Mouse (Mus musculus) embryonic facial prominence, embryonic 12.5 days (tissue): ENCODE measurements at regions not wholly inside any gene's neighbourhood (a gene's known extent, or its start where the extent isn't known, plus 50 kb on each side); places are given as distances from the start of the nearest gene placed in this dataset.

Source experiments
- ATAC-seq: fragments of 200-750 bp; cut with Nextera tagmentation; 2 replicates; pipeline ENCODE4 v1.8.0; 2017; ENCODE audit not compliant: insufficient number of reproducible peaks, insufficient read depth, low FRiP score, low TSS enrichment
- H3K27ac ChIP-seq: fragments of 300-500 bp; sonication (generic); 2 replicates; pipeline ENCODE4 v1.5.1; 2016; ENCODE audit warnings: mild to moderate bottlenecking
- H3K27me3 ChIP-seq: fragments of 300-500 bp; sonication (generic); 2 replicates; pipeline ENCODE4 v1.6.1; 2016; ENCODE audit warnings: mild to moderate bottlenecking, moderate library complexity
- H3K36me3 ChIP-seq: fragments of 300-500 bp; sonication (generic); 2 replicates; pipeline ENCODE4 v1.6.1; 2016; ENCODE audit warnings: mild to moderate bottlenecking
- H3K4me1 ChIP-seq: fragments of 300-500 bp; sonication (generic); 2 replicates; pipeline ENCODE4 v1.6.1; 2016
- H3K4me2 ChIP-seq: fragments of 300-500 bp; sonication (generic); replicated peaks from 2 replicates; pipeline ENCODE4 v1.6.1; 2016; ENCODE audit warnings: mild to moderate bottlenecking, moderate library complexity
- H3K4me3 ChIP-seq: fragments of 300-500 bp; sonication (generic); 2 replicates; pipeline ENCODE4 v1.5.1; 2016; ENCODE audit warnings: mild to moderate bottlenecking
- H3K9ac ChIP-seq: fragments of 300-500 bp; sonication (generic); 2 replicates; pipeline ENCODE4 v1.6.1; 2016; ENCODE audit warnings: mild to moderate bottlenecking, moderate library complexity
- H3K9me3 ChIP-seq: fragments of 300-500 bp; sonication (generic); 2 replicates; pipeline ENCODE4 v1.6.1; 2016; ENCODE audit warnings: mild to moderate bottlenecking, moderate library complexity
- WGBS: fragments of 180-500 bp; shearing (Covaris S2); methylation state at CpG from one replicate; pipeline ENCODE4 v1.1.7; 2016; 5-methylcytosine and 5-hydroxymethylcytosine counted together

- Histone ChIP-seq H3K27me3 (no peaks in the 10 kb centered on the region), H3K4me3 (no peak overlapping the region), H3K4me2 (no peak overlapping the region), H3K27ac (no peak overlapping the region), H3K4me1 (peaks cover 7% of the 10 kb centered on the region; the same call in 1 of the 2 replicates), H3K9me3 (no peaks in the 10 kb centered on the region), H3K36me3 (no peaks in the 10 kb centered on the region), H3K9ac (no peak overlapping the region)
- ATAC-seq, result no peak
- WGBS, result 45% methylated on average over 8 of the region's 8 CpGs
Observed at GRCm38 (mm10) chr17:88261556-88261955, 179.0 kb upstream of the Foxn2 start.

DNA sequence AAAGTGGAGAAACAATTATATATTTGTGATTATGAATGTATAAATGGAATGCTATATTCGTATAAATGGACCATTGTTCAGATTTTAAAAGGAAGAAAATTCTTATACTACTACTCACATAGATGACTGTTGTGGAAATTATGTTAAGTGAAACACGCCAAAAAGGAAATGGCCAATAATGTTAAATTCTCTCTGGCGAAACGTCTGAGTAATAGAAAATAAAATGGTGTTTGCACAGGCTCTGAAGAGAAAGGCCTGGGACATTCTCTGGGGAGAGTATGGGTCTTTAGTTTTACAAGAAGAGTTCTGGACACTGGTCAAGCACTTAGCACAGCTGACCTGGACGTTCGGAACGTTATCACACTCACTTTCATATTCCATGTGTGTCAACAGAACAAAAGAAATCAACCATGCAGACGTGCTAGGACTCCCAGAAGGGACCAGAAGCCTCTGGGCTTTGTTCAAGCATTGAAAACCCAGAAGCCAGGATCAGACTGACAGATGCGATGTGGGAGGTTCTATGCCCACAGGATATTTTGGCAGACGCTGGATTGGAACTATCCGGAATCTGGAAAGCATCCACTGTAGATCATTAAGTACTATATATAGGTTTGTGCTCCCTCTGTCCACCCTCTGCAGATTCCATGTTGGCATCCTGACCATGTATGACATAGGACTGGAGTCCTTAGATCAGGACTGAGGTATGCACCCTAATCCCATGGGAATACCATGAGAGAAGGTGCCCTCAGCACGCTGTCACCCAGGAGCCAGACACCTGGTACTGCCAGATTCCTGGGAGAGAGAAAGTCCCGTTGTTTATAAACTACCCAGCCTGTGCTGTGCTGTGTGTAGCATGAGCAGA, 178.0 kb upstream of the Foxn2 start:
- peak; percentile 47; the same call in 1 of the 2 replicates for ATAC-seq
- H3K27me3 ChIP-seq, result no peaks in the 10 kb centered on the region
- H3K9me3 ChIP-seq, result peaks cover 5% of the 10 kb centered on the region; the same call in 1 of the 2 replicates
- H3K9ac ChIP-seq, result no peak overlapping the region
- no peak overlapping the region for H3K4me3 ChIP-seq
- no peak overlapping the region for H3K27ac ChIP-seq
- H3K4me1 ChIP-seq, result no peaks in the 10 kb centered on the region
- H3K4me2 ChIP-seq, result no peak overlapping the region
- 69% methylated on average over 13 of the region's 13 CpGs for WGBS
- H3K36me3 ChIP-seq, result no peaks in the 10 kb centered on the region

- Histone ChIP-seq H3K9me3 (peaks cover 6% of the 10 kb centered on the region; the same call in 1 of the 2 replicates), H3K27ac (no peak overlapping the region), H3K4me3 (no peak overlapping the region), H3K4me1 (no peaks in the 10 kb centered on the region), H3K9ac (no peak overlapping the region), H3K36me3 (no peaks in the 10 kb centered on the region), H3K4me2 (no peak overlapping the region), H3K27me3 (no peaks in the 10 kb centered on the region)
- WGBS, result 91% methylated on average over 13 of the region's 13 CpGs
- no peak for ATAC-seq
Observed at GRCm38 (mm10) chr17:88265291-88265690, 175.2 kb upstream of the Foxn2 start.

DNA sequence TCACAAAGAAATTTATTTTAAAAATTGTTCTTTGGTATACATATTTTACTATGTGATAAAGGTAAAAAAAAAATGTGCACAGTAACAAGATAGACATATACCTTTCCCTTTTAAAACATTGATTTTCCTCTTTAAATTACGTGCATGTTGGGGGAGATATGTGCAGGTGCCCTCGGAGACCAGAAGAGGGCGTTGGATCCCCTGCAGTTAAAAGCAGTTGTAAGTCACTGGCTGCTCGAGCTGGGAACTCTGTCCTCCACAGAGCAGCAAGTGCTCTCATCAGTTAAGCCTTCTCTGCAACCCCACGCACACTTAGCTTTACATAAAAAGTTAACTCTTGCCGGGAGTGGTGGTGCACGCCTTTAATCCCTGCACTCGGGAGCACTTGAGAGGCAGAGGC, 172.3 kb upstream of the Foxn2 start:
- WGBS, result 82% methylated on average over 8 of the region's 8 CpGs
- Histone ChIP-seq H3K9me3 (peaks cover 6% of the 10 kb centered on the region; the same call in 1 of the 2 replicates), H3K27ac (no peak overlapping the region), H3K4me1 (no peaks in the 10 kb centered on the region), H3K4me3 (no peak overlapping the region), H3K9ac (no peak overlapping the region), H3K4me2 (no peak overlapping the region), H3K36me3 (no peaks in the 10 kb centered on the region), H3K27me3 (no peaks in the 10 kb centered on the region)
- no peak for ATAC-seq

DNA sequence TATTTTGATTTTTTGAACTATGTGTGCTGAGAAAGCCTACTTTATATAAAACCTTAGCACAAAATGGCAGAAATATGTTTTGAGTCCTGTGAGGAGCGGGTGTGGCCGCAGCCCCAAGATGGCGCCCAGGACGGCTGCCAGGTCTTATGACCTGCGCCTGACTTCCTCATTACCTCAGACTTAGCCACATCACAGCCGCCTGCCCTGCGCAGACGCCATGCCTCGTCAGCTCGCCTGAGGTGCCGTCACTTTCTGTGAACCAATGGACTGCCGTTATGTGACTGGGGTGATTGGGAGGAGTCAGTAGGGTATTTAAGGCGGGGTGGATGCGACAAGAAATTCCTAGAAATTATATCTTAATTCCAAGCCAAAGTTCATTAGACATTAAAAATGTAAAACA, 171.7 kb upstream of the Foxn2 start:
- Histone ChIP-seq H3K27me3 (no peaks in the 10 kb centered on the region), H3K27ac (no peak overlapping the region), H3K4me2 (no peak overlapping the region), H3K9ac (no peak overlapping the region), H3K9me3 (peaks cover 6% of the 10 kb centered on the region; the same call in 1 of the 2 replicates), H3K36me3 (no peaks in the 10 kb centered on the region), H3K4me1 (no peaks in the 10 kb centered on the region), H3K4me3 (no peak overlapping the region)
- 94% methylated on average over 14 of the region's 14 CpGs for WGBS
- ATAC-seq, result no peak

- Histone ChIP-seq H3K4me1 (no peaks in the 10 kb centered on the region), H3K27me3 (no peaks in the 10 kb centered on the region), H3K9me3 (peaks cover 6% of the 10 kb centered on the region; the same call in 1 of the 2 replicates), H3K9ac (no peak overlapping the region), H3K4me3 (no peak overlapping the region), H3K27ac (no peak overlapping the region), H3K36me3 (no peaks in the 10 kb centered on the region), H3K4me2 (no peak overlapping the region)
- ATAC-seq, result no peak
- WGBS, result 67% methylated on average over 5 of the region's 5 CpGs
Observed at GRCm38 (mm10) chr17:88270896-88271295, 169.6 kb upstream of the Foxn2 start.

DNA sequence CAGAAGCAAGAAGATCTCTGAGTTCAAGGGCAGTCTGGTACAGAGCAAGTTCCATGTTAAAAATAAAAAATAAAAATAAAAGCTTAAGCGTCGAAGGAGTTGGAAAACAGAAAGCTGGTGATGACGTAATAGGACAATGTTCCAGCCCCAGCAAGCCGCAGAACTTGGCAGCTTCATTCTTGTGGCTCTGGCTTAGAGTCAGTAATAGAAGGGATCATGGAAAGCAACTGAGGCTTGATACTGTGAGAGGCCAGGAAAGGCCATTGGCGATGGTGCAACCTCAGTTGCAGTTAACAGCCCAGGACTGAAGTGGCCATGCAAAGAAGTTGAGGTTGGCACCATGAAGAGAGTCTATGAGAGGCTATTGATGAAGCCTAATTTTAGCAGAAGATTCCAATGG, 168.3 kb upstream of the Foxn2 start:
- no peak overlapping the region for H3K4me2 ChIP-seq
- no peak overlapping the region for H3K9ac ChIP-seq
- WGBS, result 92% methylated on average over 5 of the region's 5 CpGs
- no peak overlapping the region for H3K27ac ChIP-seq
- no peaks in the 10 kb centered on the region for H3K4me1 ChIP-seq
- no peak for ATAC-seq
- no peaks in the 10 kb centered on the region for H3K36me3 ChIP-seq
- peaks cover 5% of the 10 kb centered on the region; the same call in 1 of the 2 replicates for H3K9me3 ChIP-seq
- H3K4me3 ChIP-seq, result no peak overlapping the region
- H3K27me3 ChIP-seq, result no peaks in the 10 kb centered on the region

DNA sequence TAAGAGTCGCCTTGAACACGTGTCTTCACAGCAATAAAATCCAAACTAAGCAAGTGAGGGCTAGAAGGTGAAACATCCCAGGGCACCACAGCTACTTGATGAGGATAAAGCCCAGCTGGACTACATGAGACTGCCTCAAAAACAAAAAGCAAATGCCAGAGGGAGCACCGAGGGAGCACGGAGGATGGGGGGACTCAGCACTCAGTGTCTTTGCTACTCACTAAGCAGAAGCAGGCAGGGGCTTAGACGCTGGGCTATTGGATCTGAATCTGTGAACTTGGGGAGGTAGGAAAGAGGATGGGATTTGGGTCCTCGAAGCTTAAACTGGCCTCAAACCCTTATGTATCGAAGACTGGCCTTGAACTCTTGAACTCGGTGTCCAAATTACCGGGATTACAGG, 167.0 kb upstream of the Foxn2 start:
- H3K27ac ChIP-seq, result no peak overlapping the region
- H3K4me2 ChIP-seq, result no peak overlapping the region
- no peaks in the 10 kb centered on the region for H3K27me3 ChIP-seq
- 86% methylated on average over 9 of the region's 9 CpGs for WGBS
- no peaks in the 10 kb centered on the region for H3K4me1 ChIP-seq
- no peak overlapping the region for H3K4me3 ChIP-seq
- no peaks in the 10 kb centered on the region for H3K9me3 ChIP-seq
- no peak for ATAC-seq
- no peaks in the 10 kb centered on the region for H3K36me3 ChIP-seq
- H3K9ac ChIP-seq, result no peak overlapping the region

GRCm38 (mm10) chr17:88274003-88274698, 166.4 kb upstream of the Foxn2 start:
- Histone ChIP-seq H3K27me3 (no peaks in the 10 kb centered on the region), H3K4me1 (no peaks in the 10 kb centered on the region), H3K4me3 (no peak overlapping the region), H3K9ac (no peak overlapping the region), H3K36me3 (no peaks in the 10 kb centered on the region), H3K9me3 (no peaks in the 10 kb centered on the region), H3K4me2 (no peak overlapping the region), H3K27ac (no peak overlapping the region)
- 82% methylated on average over 14 of the region's 14 CpGs for WGBS
- ATAC-seq, result no peak

- Histone ChIP-seq H3K27me3 (no peaks in the 10 kb centered on the region), H3K4me3 (no peak overlapping the region), H3K4me1 (no peaks in the 10 kb centered on the region), H3K4me2 (no peak overlapping the region), H3K9me3 (no peaks in the 10 kb centered on the region), H3K9ac (no peak overlapping the region), H3K36me3 (no peaks in the 10 kb centered on the region), H3K27ac (no peak overlapping the region)
- 57% methylated on average over 6 of the region's 6 CpGs for WGBS
- ATAC-seq, result no peak
Observed at GRCm38 (mm10) chr17:88274720-88275433, 165.6 kb upstream of the Foxn2 start.

DNA sequence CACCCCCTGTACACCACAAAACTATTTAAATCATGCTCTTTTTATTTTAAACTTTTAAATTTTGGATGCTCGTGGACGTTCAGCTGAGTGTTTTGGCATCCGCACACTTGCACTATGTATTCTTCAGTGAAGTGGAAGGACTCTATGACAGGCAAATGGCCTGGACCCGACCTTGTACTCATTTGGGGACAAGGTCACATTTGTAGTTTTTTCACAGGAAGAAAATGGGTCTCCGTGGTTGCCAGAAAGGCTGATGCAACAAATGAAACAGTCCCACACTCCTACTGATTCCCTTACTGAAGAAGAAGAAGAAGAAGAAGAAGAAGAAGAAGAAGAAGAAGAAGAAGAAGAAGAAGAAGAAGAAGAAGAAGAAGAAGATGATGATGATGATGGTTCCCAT, 160.9 kb upstream of the Foxn2 start:
- H3K27ac ChIP-seq, result no peak overlapping the region
- no peak overlapping the region for H3K9ac ChIP-seq
- no peak overlapping the region for H3K4me2 ChIP-seq
- H3K4me1 ChIP-seq, result no peaks in the 10 kb centered on the region
- no peaks in the 10 kb centered on the region for H3K36me3 ChIP-seq
- H3K4me3 ChIP-seq, result no peak overlapping the region
- no peaks in the 10 kb centered on the region for H3K9me3 ChIP-seq
- WGBS, result 81% methylated on average over 5 of the region's 5 CpGs
- no peak for ATAC-seq
- H3K27me3 ChIP-seq, result no peaks in the 10 kb centered on the region
